Mouse (Mus musculus): Measurements from ENCODE around the gene Tomm20l. TPM values are rescaled to one million over a fixed set of nuclear protein-coding genes. Genes with fewer than 3 reads are reported as not detected.

Tomm20l gene
- polyA plus RNA-seq (2015; fragmentation: Nextera tagmentation; extraction: Ambion mirVana), result not detected in 2 replicates

DNA sequence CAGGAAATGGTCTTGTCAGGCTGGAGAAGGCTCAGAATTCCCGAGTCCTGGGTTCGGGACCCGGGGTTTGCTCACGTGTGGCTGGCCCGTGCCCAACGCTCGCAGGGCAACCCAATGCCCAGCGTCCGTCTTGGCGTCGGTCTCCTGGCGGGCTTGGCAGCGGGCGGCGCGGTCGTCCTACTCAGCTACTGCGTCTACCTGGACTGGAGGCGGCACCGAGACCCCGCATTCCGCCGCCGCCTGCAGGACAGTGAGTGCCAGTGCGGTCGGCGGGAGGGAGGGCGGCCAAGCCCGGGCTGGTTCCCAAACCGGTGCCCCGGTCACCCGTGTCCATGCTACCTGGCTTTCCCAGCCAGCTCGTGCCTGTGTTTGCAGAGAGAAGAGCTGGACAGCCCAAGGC is at the start of gene Tomm20l:
TSS of gene Tomm20l (plus strand) at position 98 of the 400 bp plus-strand sequence.

DNA sequence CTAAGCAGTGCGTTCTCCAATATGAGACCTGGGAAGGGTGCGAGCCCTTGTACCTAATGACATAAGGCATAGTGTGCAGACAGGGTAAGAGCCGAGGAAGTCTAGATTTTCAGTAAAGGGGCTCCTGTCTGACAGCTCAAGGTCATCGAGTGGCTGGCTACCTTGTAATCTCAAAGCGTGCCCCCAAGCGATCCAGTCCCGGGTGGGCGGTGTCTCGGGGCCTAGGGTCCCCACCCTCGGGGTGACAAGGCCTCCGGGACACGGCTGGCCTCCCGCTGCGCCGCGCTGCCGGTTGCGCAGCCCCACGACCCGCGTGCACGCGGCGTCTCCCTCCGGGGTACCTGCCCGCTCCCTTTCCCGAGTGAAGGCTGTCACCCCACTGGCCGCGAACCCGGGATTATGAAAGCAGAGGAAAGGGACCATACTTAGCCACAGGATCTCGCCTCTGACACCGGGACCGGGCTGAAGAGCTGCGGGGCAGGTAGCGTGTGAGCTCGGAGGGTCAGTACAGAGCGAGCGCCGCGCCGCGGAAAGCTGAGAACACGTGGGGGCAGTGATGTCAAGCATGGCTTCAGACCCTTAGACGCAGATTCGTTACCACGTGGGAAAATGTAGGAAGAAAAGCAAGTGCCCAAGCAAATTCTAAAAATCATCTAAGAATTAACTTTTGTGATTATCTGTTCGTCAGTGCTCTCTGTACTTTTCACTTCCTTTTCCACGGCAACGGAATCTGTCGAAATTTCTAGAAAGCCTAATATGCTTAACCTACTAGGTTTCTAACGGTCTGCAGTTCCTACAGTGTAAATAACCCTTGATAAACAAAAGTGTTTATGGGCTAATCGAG is 25.1 kb downstream of the Tomm20l start, which contains the start of the genes Timm9 and 2700049A03Rik:
TSS of gene Timm9 (minus strand) at position 555 of the 844 bp plus-strand sequence.
TSS of gene 2700049A03Rik (plus strand) at position 719 of the 844 bp plus-strand sequence.

Other genes starting within 250 kb of the Tomm20l start
- gene Actr10, start 173.6 kb upstream of the Tomm20l start, polyA plus RNA-seq (2015; fragmentation: Nextera tagmentation; extraction: Ambion mirVana), result 232 and 257 TPM in 2 replicates
- 644 and 652 TPM in 2 replicates for gene Psma3, start 136.8 kb upstream of the Tomm20l start, polyA plus RNA-seq (2015; fragmentation: Nextera tagmentation; extraction: Ambion mirVana)
- 23.7 and 27.0 TPM in 2 replicates for gene Arid4a, start 95.4 kb upstream of the Tomm20l start, polyA plus RNA-seq (2015; fragmentation: Nextera tagmentation; extraction: Ambion mirVana)
- gene Timm9, start 25.3 kb downstream of the Tomm20l start, polyA plus RNA-seq (2015; fragmentation: Nextera tagmentation; extraction: Ambion mirVana), result 49.6 and 52.4 TPM in 2 replicates
- 3.7 and 4.1 TPM in 2 replicates for gene 2700049A03Rik, start 25.4 kb downstream of the Tomm20l start, polyA plus RNA-seq (2015; fragmentation: Nextera tagmentation; extraction: Ambion mirVana)
- gene Dact1, start 198.5 kb downstream of the Tomm20l start, polyA plus RNA-seq (2015; fragmentation: Nextera tagmentation; extraction: Ambion mirVana), result 7.2 and 7.3 TPM in 2 replicates

Data from urinary bladder, postnatal 0 days (tissue).